Mouse (Mus musculus): Measurements from ENCODE around the gene Rhov. TPM values are rescaled to one million over a fixed set of nuclear protein-coding genes. Genes with fewer than 3 reads are reported as not detected.

Rhov gene
- polyA plus RNA-seq (2012; rRNA removed): 0.08 and 0.11 TPM in 2 replicates

DNA sequence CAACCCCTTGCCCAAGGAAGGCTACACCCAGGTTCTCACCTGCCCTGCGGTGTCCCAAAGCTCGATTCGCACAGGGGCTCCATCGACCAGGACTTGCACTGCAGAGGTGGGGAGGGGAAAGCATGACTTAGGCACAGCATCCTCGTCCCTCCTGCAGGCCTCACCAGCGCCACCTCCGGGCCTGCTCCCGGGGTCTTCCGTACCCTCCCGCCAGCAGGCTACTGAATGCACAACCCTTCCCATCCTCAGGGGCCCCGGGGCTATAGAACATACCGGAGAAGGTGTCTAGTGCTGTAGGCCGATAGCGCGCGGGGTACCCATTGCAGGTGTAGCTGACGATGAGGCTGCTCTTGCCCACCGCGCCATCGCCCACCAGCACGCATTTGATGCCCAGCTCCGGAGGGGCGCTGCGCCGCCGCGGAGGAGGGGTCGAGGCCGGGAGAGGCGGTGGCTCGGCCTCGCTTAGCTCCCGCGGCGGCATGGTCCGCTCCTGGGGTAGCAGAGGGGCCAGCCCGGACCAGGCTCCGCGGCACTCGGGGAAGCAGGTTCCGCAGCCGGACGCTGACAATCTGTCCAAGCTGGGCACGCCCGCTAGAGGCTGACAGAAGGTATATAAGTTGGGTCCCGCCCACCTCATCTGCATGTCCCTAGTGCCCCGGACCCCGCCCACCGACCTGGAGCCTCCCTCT lies at the start of gene Rhov:
Rhov (minus strand) TSS at position 630 of the 689 bp plus-strand sequence.

DNA sequence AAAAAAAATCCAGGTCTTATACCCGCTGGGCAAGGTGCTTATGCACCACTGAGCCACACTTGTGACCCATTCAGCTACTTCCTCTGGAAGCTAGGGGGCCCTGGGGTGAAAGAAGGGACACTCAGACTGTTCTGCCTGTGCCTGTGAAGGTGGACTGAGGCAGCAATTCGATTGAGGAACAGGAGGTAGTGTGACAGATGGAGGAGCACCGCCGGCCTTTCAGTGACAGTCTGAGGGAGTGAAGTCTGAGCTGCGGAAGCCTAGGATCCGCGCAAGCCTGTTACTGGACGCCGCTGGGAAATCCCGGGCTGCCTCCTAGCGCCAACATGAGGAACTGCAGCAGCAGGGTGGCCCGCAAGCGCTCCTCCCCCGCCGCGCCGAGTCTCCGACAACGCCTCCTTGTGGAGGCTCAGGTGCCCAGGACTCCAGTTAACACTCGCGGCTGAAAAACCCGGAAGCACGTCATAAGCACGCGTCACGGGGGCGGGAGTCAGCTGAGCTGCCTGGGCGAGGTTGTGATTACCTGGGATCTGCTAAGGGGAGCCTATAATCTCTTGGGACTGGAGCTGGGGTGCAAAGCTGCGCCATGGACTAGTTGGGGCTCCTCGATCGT lies 17.3 kb upstream of the Rhov start, which contains the start of gene Vps18:
Vps18 (plus strand) TSS at position 471 of the 613 bp plus-strand sequence.

DNA sequence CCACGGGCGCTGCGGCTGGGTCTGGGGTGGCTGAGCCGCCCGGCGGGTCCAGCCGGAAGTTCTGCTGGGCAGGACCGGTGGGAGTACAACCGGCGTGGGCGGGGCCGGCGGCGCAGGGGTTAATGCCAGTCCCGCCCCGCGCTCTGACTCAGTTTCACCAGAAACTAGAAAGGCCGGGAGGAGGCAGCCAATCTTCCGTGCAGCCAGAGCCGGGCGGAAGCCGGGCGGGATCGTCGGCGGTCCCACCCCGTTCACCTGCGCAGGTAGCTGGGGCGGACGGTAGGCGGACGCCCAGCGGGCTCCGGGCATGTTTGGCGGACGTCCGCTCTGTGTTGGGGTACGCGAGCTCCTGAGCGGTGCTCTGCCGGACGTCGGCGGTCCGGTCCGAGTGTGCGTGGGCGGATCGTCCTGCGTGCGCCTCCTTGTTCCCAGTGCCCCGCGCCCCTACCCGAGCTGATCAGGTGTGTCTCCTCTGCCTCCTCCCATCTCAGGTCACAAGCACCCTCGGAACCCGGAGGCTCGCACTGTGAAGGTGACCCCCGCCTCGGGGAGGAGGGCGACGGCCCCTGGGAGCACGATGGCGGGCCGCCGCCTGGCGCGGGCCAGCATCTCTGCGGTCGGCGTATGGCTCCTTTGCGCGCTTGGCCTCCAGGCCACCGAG lies 33.7 kb downstream of the Rhov start, which contains the start of gene Spint1:
Spint1 (plus strand) TSS at position 153 of the 661 bp plus-strand sequence.

DNA sequence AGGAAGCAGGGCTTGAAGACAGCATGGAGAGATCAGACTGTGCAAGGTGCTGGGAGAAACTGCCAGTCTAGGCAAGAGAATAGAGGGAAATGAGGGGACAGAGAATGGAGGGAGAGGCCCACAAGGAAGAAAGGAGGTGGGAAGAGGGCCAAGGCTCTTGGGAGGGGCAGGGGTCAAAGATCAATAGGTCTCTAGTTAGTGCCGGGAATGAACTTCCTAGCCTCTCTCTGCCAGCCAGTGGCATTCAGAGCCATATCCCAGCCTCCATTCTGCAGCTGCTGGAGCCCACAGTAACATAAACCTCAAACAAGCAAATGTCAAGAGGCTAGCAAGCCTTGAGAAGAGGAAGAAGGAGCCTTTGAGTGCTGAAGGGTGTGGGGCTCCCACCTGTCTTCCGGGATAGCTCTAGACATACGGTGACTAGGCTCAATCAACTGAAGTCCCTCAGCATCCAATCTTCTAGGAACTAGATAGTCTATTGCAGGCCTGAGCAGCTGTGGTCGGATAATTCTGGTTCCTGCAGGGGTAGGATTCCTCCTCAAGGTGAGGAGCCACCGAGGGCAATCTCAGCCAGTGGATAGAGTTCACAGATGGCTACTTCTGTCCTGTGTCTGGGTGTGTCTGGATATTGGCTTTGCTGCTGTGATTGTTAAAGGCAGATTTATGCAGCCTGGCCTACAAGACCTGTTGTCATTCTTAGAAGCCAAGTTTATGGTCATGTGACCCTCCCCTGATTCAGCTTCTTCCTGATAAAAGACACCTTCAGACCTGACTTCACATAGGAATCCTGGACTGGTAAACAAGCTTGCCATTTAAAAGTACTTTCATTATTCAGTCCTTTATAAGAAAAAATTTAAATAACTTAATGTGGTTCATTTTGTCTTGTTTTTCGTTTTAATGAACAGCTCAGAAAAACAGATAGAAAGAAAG lies 41.0 kb downstream of the Rhov start, which contains the start of gene Ppp1r14d:
Ppp1r14d (minus strand) TSS at position 132 of the 930 bp plus-strand sequence.

Other genes starting within 250 kb of the Rhov start
- 6.6 and 6.8 TPM in 2 replicates for gene Ccdc32, start 241.9 kb downstream of the Rhov start, polyA plus RNA-seq (2012; rRNA removed)
- 2.4 and 2.5 TPM in 2 replicates for gene Rpusd2, start 236.5 kb downstream of the Rhov start, polyA plus RNA-seq (2012; rRNA removed)
- gene Knl1, start 224.2 kb downstream of the Rhov start, polyA plus RNA-seq (2012; rRNA removed): 2.6 and 3.0 TPM in 2 replicates
- gene Rad51, start 158.5 kb downstream of the Rhov start, polyA plus RNA-seq (2012; rRNA removed): 9.2 and 10.7 TPM in 2 replicates
- gene Rmdn3, start 114.2 kb downstream of the Rhov start, polyA plus RNA-seq (2012; rRNA removed): 19.7 and 22.1 TPM in 2 replicates
- 92.5 and 95.7 TPM in 2 replicates for gene Gchfr, start 103.5 kb downstream of the Rhov start, polyA plus RNA-seq (2012; rRNA removed)
- gene Gm14137, start 96.8 kb downstream of the Rhov start, polyA plus RNA-seq (2012; rRNA removed): 0.01 TPM in 2 replicates
- gene Zfyve19, start 62.7 kb downstream of the Rhov start, polyA plus RNA-seq (2012; rRNA removed): 16.9 and 24.4 TPM in 2 replicates
- 7.8 and 9.4 TPM in 2 replicates for gene Dnajc17, start 62.5 kb downstream of the Rhov start, polyA plus RNA-seq (2012; rRNA removed)
- 0.07 TPM in 1 of 2 replicates, not detected in the other for gene Ppp1r14d, start 41.4 kb downstream of the Rhov start, polyA plus RNA-seq (2012; rRNA removed)
- 0.55 and 0.64 TPM in 2 replicates for gene Spint1, start 33.9 kb downstream of the Rhov start, polyA plus RNA-seq (2012; rRNA removed)
- 4.1 and 4.5 TPM in 2 replicates for gene Vps18, start 17.5 kb upstream of the Rhov start, polyA plus RNA-seq (2012; rRNA removed)
- 2.2 and 2.8 TPM in 2 replicates for gene Dll4, start 54.5 kb upstream of the Rhov start, polyA plus RNA-seq (2012; rRNA removed)
- 0.37 and 0.55 TPM in 2 replicates for gene Chac1, start 80.0 kb upstream of the Rhov start, polyA plus RNA-seq (2012; rRNA removed)
- 3.6 and 4.2 TPM in 2 replicates for gene Ino80, start 206.4 kb upstream of the Rhov start, polyA plus RNA-seq (2012; rRNA removed)